Mouse (Mus musculus) layer of hippocampus, adult 2 months (tissue): ENCODE measurements at regions not wholly inside any gene's neighbourhood (a gene's known extent, or its start where the extent isn't known, plus 50 kb on each side); places are given as distances from the start of the nearest gene placed in this dataset.
"Not testable (repeated sequence)": the region's sequence is repeated elsewhere in the genome, so short reads cannot be mapped to it uniquely, and the experiment has no call there.

Experiments used
- DNase-seq, 2 experiments: peaks; one replicate each; pipeline ENCODE4 v3.0.0; 2022; ENCODE audit warnings: low spot score in 2 of 2
- H3K27ac ChIP-seq: fragments of 200-600 bp; 2 replicates; pipeline ENCODE4 v1.8.1; 2022
- H3K4me3 ChIP-seq: fragments of 200-600 bp; 2 replicates; pipeline ENCODE4 v1.8.1; 2022; ENCODE audit warnings: mild to moderate bottlenecking
- CTCF ChIP-seq: fragments of 200-600 bp; conservative IDR thresholded peaks from 2 replicates; pipeline ENCODE4 v1.8.1; 2022; ENCODE audit warnings: antibody characterized with exemption, mild to moderate bottlenecking, moderate library complexity

DNA sequence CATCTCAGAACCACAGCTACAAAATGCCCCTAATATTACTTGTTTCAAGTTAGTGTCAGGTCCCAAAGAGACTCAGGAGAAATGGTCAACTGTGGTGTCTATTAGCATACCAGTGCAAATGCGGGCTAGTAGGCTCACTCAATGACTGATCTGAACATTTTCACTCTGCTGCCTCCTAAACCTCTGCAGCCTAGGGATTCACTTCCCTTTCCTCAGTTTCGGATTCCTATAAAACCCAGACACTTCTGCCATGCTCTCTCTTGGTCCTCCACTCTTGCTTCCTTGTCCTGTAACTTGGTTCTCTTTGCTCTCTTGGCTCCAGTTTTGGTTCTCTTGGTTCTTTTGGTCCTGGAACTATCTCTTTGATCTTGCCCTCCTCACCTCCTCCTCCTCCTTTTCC lies 206.3 kb upstream of the Spef2 start:
- no peak overlapping the region for H3K4me3 ChIP-seq
- no peak for TF ChIP-seq CTCF
- no peak overlapping the region for H3K27ac ChIP-seq
- no peak for DNase-seq

DNA sequence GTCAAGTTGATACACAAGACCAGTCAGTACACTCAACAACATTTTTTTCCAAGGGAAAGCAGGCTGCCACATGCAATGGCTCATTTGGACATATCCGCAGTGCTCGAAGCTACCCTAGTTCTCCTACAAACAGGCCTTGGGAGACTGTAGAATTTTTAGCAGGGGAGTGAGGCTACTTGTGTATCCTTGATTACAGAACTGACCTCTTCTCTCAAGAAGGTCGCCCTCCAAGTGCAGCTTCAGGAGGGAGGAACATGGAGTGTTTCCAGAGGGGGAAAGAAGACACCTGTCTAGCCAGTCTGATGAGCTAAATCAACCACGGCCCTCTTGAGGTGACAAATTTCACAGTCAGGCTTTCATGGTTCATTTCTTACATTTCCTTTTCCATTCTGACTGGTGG lies 202.0 kb upstream of the Prlr start:
- no peak overlapping the region for H3K4me3 ChIP-seq

DNA sequence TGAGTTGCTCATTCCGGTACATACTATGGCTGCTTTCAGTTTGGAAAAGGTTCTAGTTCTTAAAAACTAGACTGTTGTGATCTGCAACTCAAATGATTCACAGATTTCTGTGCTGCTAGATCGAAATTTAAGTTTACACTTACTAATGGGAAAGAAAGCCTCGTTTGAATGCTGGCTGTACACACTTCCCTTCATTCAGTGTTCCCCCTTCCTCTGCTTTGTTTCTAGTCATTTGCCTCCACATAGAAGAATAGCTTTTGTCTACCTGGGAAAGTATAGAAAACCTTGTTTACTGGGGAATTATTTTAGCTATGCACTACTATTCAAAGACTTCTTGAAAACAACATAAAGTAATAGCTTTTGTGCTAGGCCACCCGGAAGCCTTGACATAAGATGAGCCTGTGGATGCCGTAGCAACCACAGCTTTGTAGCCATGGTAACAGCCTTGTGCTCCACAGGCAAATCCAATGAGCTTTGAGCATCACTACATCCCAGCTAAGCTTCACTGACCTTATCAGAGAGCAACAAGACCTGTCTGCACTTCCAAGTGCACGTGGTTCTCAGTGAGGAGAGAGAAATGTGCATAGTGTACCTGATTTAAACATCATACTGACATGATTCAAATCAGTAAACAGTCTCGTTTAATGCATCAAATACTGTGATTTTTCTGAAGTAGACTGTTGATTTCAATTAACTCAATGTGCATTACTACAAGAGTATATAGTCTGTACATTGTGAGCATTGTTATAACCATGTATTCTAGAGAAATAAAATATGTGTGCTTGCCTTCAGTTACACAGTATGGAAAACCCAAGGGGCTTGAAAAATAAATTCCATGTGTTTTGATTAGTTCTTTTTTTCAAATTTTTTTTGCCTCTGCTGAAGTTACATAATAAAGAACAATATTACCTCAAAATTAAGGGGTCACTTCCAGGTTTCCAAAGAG lies 165.5 kb upstream of the Prlr start:
- no peak for TF ChIP-seq CTCF
- Histone ChIP-seq H3K27ac (no peak overlapping the region), H3K4me3 (no peak overlapping the region)
- DNase-seq: peak; percentile 19 to 30

More for the DNA sequence above, 202.0 kb upstream of the Prlr start:
- no peak overlapping the region for H3K27ac ChIP-seq
- DNase-seq: no peak
- no peak for TF ChIP-seq CTCF

DNA sequence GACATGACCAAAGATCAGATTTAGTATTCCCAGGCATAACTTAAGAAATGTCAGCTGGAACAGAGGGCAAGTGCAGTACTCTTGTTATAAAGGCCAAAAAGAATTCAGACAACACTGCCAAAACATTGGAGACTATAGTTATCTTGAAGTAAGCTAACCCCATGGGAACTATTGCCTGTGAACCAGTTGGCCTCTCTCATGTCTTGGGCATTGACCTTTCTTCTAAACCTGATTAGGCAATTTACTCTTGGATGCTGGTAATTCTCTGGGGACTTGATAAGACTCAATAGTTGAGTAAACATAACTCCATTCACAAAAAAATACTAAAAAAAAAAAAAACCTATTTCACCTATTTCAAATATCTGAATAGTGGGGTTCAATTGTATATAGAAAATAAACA lies 159.8 kb upstream of the Prlr start:
- DNase-seq: no peak
- no peak for TF ChIP-seq CTCF
- no peak overlapping the region for H3K27ac ChIP-seq
- no peak overlapping the region for H3K4me3 ChIP-seq

DNA sequence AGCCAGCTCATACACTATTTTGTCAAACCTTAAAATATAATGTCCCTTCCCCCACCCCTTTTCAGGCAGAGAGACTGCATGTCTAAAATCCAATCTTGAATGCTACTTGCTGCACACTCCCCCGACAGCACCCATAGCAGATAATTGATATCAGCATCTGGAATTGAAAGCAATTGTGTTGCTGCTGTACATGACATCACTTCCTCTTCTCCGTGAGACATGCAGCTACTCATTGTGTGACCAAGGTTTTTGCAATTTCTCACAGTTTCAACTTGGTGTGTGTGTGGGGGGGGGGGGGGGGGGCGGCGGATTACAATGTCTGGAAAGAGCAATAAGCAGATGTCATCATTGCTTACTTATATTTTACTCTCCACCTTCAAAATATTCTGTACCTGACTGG lies 147.1 kb upstream of the Prlr start:
- H3K27ac ChIP-seq: no peak overlapping the region
- no peak for TF ChIP-seq CTCF
- DNase-seq: no peak
- H3K4me3 ChIP-seq: no peak overlapping the region

DNA sequence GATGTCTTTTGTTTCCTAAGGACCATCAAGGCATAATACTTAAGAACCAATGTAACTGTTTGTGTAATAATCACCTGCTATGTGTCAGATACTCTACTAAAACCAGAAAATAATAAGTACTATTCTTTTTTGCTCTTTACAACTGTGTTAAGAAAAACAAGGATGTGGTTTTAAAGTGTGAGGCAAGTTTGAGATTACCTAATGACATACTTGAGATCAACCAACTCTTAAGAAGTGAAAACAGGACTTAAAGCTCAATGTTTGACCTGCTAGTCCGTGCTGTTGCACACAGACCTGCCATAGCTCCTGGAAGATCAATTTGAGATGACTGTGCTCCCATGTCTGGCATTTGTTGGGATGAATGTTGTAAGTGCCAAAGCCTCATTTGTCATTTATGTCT lies 141.5 kb upstream of the Prlr start:
- DNase-seq: no peak
- H3K27ac ChIP-seq: no peak overlapping the region
- no peak for TF ChIP-seq CTCF
- no peak overlapping the region for H3K4me3 ChIP-seq

DNA sequence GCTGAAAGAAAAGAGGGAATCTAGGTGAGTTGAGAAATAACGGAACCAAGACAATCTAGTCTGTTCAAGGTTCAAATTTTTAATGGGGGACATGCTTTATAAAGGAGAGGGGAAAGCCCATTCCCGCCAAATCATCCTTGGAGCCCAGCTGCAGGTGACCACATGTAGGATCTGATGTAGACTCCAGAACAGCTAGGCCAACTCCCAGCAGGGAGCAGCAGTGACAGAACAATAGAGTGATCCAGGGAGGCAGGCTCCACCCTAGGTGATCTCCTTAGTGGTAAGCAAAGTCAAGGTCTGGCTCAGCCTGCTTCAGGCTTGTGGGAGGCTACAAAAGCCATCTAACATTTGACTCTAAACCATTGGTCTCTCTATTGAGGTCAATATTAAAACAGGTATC lies 140.5 kb upstream of the Prlr start:
- not testable (repeated sequence) for DNase-seq, H3K4me3 ChIP-seq, H3K27ac ChIP-seq

DNA sequence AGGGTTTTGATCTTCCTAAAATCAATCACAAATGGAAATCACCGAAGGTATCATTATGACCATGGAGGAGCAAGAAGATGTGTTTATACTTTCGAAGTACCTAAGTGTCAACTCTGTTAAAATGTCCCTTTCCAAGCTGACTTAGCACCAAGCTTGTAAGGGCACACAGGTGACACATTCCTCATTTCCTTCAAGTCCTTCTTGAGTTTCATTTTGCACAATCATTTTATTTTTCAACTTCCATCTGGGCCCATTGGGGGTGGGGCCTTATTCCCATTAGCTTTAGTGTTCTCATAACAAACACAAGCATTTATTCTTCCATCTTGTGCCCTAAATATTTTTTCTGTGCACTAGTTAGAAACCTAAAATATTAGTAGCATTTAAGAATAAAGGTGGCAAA lies 103.5 kb upstream of the Prlr start:
- no peak overlapping the region for H3K4me3 ChIP-seq
- H3K27ac ChIP-seq: no peak overlapping the region
- no peak for DNase-seq
- no peak for TF ChIP-seq CTCF

DNA sequence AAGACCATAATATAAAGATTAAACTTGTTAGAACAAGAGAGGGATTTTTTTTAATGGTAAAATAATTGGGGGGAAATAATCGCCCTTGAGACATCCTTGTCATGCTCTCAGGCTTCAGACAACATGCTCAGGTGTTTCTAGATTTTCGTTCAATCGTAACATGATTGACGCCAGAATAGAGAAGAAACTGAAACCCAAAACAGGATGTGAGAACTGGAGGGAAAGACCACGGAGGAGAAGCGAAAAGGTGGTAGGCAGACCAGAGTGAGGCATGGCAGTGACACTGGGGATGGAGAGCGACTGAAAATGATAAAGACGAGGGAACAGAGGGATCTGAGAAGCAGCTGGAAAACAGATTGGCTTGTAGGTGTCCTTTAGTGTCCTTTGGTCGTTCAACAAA lies 102.1 kb upstream of the Prlr start:
- H3K27ac ChIP-seq: no peak overlapping the region
- DNase-seq: no peak
- no peak for TF ChIP-seq CTCF
- H3K4me3 ChIP-seq: no peak overlapping the region

DNA sequence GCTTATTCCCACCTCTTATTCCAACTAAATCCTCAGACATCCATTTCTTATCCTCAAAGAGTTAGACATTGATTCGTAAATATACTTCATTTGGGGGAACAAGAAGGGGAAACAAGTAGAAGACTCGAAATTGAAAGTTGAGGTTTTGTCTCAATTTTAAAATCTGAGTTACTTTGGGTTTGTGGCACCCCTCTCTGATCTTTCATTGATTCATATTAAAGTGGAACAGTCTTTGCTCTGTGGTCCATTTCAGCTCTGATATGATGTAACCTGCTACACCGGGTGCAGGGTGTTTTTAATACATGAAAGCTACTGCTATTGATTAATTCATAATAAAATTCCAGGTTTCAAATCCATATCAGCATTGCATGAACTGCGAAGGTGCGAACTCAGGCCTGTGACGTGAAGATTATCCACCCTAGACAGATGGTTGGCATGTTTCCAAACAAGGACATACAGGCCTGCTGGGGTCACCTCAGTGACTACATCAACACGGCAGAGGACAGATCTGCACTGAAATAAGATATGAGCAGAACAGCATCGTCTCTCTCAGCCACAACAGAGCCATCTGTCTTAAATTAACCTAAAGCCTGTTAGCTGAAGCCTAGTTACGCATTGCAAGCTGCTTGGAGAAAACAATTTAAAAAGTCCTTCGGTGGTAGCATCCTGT lies 101.5 kb upstream of the Prlr start:
- Histone ChIP-seq H3K27ac (no peak overlapping the region), H3K4me3 (no peak overlapping the region)
- no peak for TF ChIP-seq CTCF
- no peak for DNase-seq

DNA sequence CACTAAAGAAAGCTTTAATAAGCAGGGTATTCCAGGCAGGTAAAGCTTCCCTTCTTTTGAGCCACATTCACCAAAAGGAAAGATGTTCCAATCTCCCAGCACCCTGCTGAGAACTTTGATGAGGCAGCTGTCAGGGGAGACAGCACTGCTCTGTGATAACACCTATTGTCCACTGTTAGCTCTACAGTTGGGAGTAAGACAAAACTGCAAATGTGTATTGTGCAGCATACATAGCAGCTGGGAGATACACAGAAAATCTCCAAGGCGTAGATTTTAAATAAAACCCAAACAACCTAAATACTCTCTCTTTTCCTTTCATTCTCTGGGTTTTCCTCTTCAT lies 101.0 kb upstream of the Prlr start:
- no peak for TF ChIP-seq CTCF
- no peak overlapping the region for H3K27ac ChIP-seq
- H3K4me3 ChIP-seq: no peak overlapping the region
- no peak for DNase-seq

DNA sequence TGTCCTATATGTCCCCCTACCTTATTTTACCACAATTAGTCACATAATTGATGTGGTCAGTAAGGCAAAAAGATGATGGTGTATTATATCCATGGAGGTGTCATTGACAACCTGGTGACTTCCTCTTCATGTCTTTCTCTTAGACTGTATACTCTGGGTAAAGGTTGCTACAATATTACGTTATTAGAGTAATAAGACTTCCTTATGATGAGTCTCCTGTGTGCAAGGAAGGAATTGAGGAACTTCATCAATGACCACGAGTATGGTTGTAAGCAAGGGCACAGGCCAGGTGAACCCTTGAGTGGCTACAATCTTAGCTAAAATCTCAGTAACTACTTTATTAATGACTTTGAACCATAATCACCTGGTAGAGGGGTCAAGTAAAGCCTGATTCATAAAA lies 98.6 kb upstream of the Prlr start:
- Histone ChIP-seq H3K4me3 (no peak overlapping the region), H3K27ac (no peak overlapping the region)
- DNase-seq: no peak
- TF ChIP-seq CTCF: no peak

DNA sequence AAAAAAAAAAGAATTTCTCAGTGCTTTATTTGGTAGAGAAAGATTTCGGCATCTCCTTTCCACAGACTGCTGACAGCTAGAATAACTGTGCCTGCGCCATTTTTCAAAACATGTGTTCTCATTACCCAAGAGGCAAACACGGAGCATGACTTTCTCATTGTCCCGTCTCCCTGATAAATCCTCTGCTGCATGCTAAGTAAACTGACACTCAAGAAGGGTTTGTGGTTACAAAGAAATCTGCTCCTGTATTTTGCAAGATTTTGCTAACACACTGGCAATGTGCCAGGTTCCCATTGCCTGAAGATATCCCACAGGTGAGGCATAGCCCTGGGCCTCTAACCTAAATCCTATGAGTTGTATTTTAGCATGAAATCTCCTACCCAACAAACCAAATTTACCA lies 97.5 kb upstream of the Prlr start:
- TF ChIP-seq CTCF: no peak
- no peak for DNase-seq
- H3K4me3 ChIP-seq: no peak overlapping the region
- no peak overlapping the region for H3K27ac ChIP-seq

DNA sequence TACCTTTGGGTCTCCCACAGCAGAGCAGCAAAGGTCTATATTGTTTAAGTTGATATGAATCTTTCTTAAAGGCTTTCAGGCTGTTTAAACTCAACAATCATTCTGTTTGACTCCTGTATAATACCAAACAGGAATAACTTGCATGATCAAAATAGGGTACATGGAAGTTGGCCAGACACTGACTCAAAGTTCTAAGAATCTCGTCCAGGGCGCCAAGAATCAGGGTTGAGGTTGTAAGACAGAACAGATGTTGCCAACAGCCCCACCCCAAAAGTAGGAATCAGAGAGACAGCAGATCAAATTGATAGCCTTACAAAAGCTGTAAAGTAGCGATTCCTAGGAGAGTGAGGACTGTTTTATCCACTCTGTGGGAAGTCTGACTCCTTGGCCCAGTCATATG lies 88.3 kb upstream of the Prlr start:
- no peak for TF ChIP-seq CTCF
- H3K27ac ChIP-seq: no peak overlapping the region
- H3K4me3 ChIP-seq: no peak overlapping the region
- no peak for DNase-seq
